Mouse (Mus musculus) ES-Bruce4 (cell line): ENCODE results near the gene Gm8773. TPM values are rescaled to one million over a fixed set of nuclear protein-coding genes. Genes with fewer than 3 reads are reported as not detected.

Source experiments
- H3K27ac ChIP-seq: 2 replicates; pipeline ENCODE4 v1.5.1; 2012; ENCODE audit warnings: low read length, inconsistent platforms; ENCODE audit not compliant: insufficient read depth
- H3K27me3 ChIP-seq: 2 replicates; pipeline ENCODE4 v1.6.1; 2012; ENCODE audit warnings: mild to moderate bottlenecking, low read length, inconsistent platforms; ENCODE audit not compliant: control insufficient read depth, poor library complexity, insufficient read depth, severe bottlenecking
- H3K36me3 ChIP-seq: 2 replicates; pipeline ENCODE4 v1.6.1; 2012; ENCODE audit warnings: inconsistent platforms, mild to moderate bottlenecking, low read length, moderate library complexity; ENCODE audit not compliant: control insufficient read depth, poor library complexity, insufficient read depth, severe bottlenecking
- H3K4me1 ChIP-seq: one replicate; pipeline ENCODE4 v1.8.1; 2011; ENCODE audit warnings: low read length; ENCODE audit not compliant: control insufficient read depth, insufficient read depth
- H3K4me3 ChIP-seq: 2 replicates; pipeline ENCODE4 v1.5.1; 2011; ENCODE audit warnings: low read depth, mild to moderate bottlenecking, low read length
- H3K9ac ChIP-seq: 2 replicates; pipeline ENCODE4 v1.6.1; 2012; ENCODE audit warnings: low read depth, mild to moderate bottlenecking, inconsistent platforms; ENCODE audit not compliant: poor library complexity, severe bottlenecking
- H3K9me3 ChIP-seq: replicated peaks from 2 replicates; pipeline ENCODE4 v1.6.1; 2012; ENCODE audit warnings: mild to moderate bottlenecking, low read length, inconsistent platforms; ENCODE audit not compliant: control insufficient read depth, poor library complexity, insufficient read depth, severe bottlenecking
- CTCF ChIP-seq: IDR thresholded peaks from one replicate; pipeline ENCODE4 v1.8.1; 2011; ENCODE audit warnings: low read depth, low read length
- EP300 ChIP-seq: IDR thresholded peaks from 2 replicates; pipeline ENCODE4 v1.6.1; 2011; ENCODE audit warnings: low read depth, low read length; ENCODE audit not compliant: insufficient read depth
- POLR2A ChIP-seq: IDR thresholded peaks from one replicate; pipeline ENCODE4 v1.8.1; 2011; ENCODE audit warnings: low read length; ENCODE audit not compliant: insufficient read depth
- polyA plus RNA-seq: library from polyadenylated mRNA; stranded (reverse); fragments of >200 nt; gene quantifications from 2 replicates; pipeline ENCODE4 v1.2.4, GENCODE M21; 2011; ENCODE audit warnings: low read depth; ENCODE audit not compliant: missing spikeins, insufficient read depth, insufficient read length

The Gm8773 gene
- polyA plus RNA-seq, 1 experiment, result not detected

GRCm38 (mm10) chr5:5618329-5618728, 44.7 kb downstream of the Gm8773 start:
- TF ChIP-seq CTCF (no peak), EP300 (no peak), POLR2A (no peak)
- Histone ChIP-seq H3K9me3 (no peaks in the 10 kb centered on the region), H3K4me3 (no peak overlapping the region), H3K4me1 (no peaks in the 10 kb centered on the region), H3K9ac (no peak overlapping the region), H3K27ac (no peak overlapping the region), H3K27me3 (no peaks in the 10 kb centered on the region), H3K36me3 (no peaks in the 10 kb centered on the region)

GRCm38 (mm10) chr5:5625491-5625890, 51.9 kb downstream of the Gm8773 start:
- Histone ChIP-seq H3K4me3 (no peak overlapping the region), H3K27ac (no peak overlapping the region), H3K36me3 (no peaks in the 10 kb centered on the region), H3K9ac (no peak overlapping the region), H3K9me3 (no peaks in the 10 kb centered on the region), H3K4me1 (no peaks in the 10 kb centered on the region), H3K27me3 (no peaks in the 10 kb centered on the region)
- no peak for TF ChIP-seq EP300
- no peak for TF ChIP-seq CTCF
- TF ChIP-seq POLR2A, result no peak

Other genes with a start within 250 kb of the Gm8773 start
- gene Cdk14, start 153.5 kb upstream of the Gm8773 start, polyA plus RNA-seq, result 14.8 and 15.4 TPM in 2 replicates
- not detected in 2 replicates for gene 1700015F17Rik, start 94.7 kb upstream of the Gm8773 start, polyA plus RNA-seq
- gene Cldn12, start 58.8 kb upstream of the Gm8773 start, polyA plus RNA-seq, result 39.2 and 41.0 TPM in 2 replicates
- gene Gtpbp10, start 14.3 kb upstream of the Gm8773 start, polyA plus RNA-seq, result 91.3 and 95.1 TPM in 2 replicates
- gene Cfap69, start 90.4 kb downstream of the Gm8773 start, polyA plus RNA-seq, result 5.0 and 5.1 TPM in 2 replicates
- gene Steap2, start 120.8 kb downstream of the Gm8773 start, polyA plus RNA-seq, result 33.2 and 33.7 TPM in 2 replicates
- 16.6 and 21.8 TPM in 2 replicates for gene Steap1, start 175.5 kb downstream of the Gm8773 start, polyA plus RNA-seq